Mouse (Mus musculus) gastrocnemius, adult 18-20 months (tissue): ENCODE results near the gene Sipa1l3. TPM values are rescaled to one million over a fixed set of nuclear protein-coding genes. Genes with fewer than 3 reads are reported as not detected.

Source experiments
- DNase-seq: peaks from one replicate; pipeline ENCODE4 v3.0.0; 2021; ENCODE audit warnings: low spot score
- total RNA-seq, 2 experiments: library from RNA; stranded (reverse); gene quantifications; 2 replicates each; pipeline ENCODE4 v1.2.3; 2021

Gene Sipa1l3
- total RNA-seq, 2 experiments from 2014 or later, result 6.6 to 7.1 TPM

- DNase-seq, result peak; percentile 78
Observed at GRCm38 (mm10) chr7:29383255-29383654, 135.2 kb downstream of the Sipa1l3 start.

GRCm38 (mm10) chr7:29381466-29382040 is 136.9 kb downstream of the Sipa1l3 start:
- DNase-seq, result no peak

- no peak for DNase-seq
Observed at GRCm38 (mm10) chr7:29374054-29374453, 144.4 kb downstream of the Sipa1l3 start.

GRCm38 (mm10) chr7:29372123-29372522 is 146.3 kb downstream of the Sipa1l3 start:
- no peak for DNase-seq

- DNase-seq, result no peak
Observed at GRCm38 (mm10) chr7:29370031-29370430, 148.4 kb downstream of the Sipa1l3 start.

- DNase-seq, result no peak
Observed at GRCm38 (mm10) chr7:29368004-29368320, 150.5 kb downstream of the Sipa1l3 start.

- no peak for DNase-seq
Observed at GRCm38 (mm10) chr7:29367166-29368003, 151.1 kb downstream of the Sipa1l3 start.

- no peak for DNase-seq
Observed at GRCm38 (mm10) chr7:29364052-29364451, 154.4 kb downstream of the Sipa1l3 start.

GRCm38 (mm10) chr7:29361497-29361896 is 156.9 kb downstream of the Sipa1l3 start:
- DNase-seq, result no peak

GRCm38 (mm10) chr7:29355406-29355805 is 163.0 kb downstream of the Sipa1l3 start:
- no peak for DNase-seq

GRCm38 (mm10) chr7:29354161-29354560 is 164.3 kb downstream of the Sipa1l3 start:
- peak; percentile 52 for DNase-seq

GRCm38 (mm10) chr7:29352246-29352645 is 166.2 kb downstream of the Sipa1l3 start:
- no peak for DNase-seq

- DNase-seq, result no peak
Observed at GRCm38 (mm10) chr7:29350489-29350888, 168.0 kb downstream of the Sipa1l3 start.

- no peak for DNase-seq
Observed at GRCm38 (mm10) chr7:29346212-29346611, 172.2 kb downstream of the Sipa1l3 start.

- DNase-seq, result no peak
Observed at GRCm38 (mm10) chr7:29345534-29345933, 172.9 kb downstream of the Sipa1l3 start.

- DNase-seq, result no peak
Observed at GRCm38 (mm10) chr7:29343746-29344145, 174.7 kb downstream of the Sipa1l3 start.

- no peak for DNase-seq
Observed at GRCm38 (mm10) chr7:29342489-29343092, 175.8 kb downstream of the Sipa1l3 start.

- DNase-seq, result no peak
Observed at GRCm38 (mm10) chr7:29341722-29342121, 176.7 kb downstream of the Sipa1l3 start.

GRCm38 (mm10) chr7:29340838-29341237 is 177.6 kb downstream of the Sipa1l3 start:
- DNase-seq, result no peak

- DNase-seq, result no peak
Observed at GRCm38 (mm10) chr7:29340247-29340646, 178.2 kb downstream of the Sipa1l3 start.

GRCm38 (mm10) chr7:29338984-29339679 is 179.3 kb downstream of the Sipa1l3 start:
- DNase-seq, result no peak

- DNase-seq, result no peak
Observed at GRCm38 (mm10) chr7:29338351-29338919, 180.0 kb downstream of the Sipa1l3 start.
